Mouse (Mus musculus): ENCODE measurements at regions not wholly inside any gene's neighbourhood (a gene's known extent, or its start where the extent isn't known, plus 50 kb on each side); places are given as distances from the start of the nearest gene placed in this dataset.
A peak's percentile ranks its signal among the peaks of the same experiment; 100 is the strongest.

DNA sequence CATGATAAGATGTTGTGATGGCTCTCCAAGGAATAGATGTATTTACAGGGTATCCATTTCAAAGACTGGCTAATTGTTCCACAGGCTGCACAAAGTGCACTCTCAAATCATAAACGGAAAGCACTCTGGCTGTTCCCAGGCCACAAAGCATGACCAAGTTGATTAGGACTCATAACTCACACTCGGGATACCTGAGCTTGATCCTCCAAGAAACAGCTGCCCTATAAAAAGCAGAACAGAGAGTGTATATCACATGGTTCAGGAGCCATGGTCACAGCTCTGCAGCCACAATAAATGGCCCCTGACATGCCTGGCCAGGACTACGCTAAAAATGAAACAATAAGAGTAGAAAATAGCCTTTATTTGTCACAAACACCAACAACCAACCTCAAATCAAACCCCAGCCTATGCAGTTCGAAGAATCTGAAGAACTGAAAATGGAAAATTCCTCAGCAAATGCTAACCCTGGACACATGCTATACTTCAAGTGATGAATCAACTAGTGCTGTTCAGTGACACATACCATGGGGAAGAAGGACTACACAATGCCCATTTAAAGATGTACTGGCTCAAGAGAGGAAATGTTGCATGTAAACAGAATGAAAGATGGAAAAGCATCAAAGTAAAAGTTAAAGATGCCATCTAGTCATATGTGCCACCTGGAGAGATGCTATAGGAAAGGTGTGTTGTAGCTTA, 473.5 kb downstream of the Gsdmc2 start:
- DNase-seq (ENCODE audit: low spot score), result no peak

DNA sequence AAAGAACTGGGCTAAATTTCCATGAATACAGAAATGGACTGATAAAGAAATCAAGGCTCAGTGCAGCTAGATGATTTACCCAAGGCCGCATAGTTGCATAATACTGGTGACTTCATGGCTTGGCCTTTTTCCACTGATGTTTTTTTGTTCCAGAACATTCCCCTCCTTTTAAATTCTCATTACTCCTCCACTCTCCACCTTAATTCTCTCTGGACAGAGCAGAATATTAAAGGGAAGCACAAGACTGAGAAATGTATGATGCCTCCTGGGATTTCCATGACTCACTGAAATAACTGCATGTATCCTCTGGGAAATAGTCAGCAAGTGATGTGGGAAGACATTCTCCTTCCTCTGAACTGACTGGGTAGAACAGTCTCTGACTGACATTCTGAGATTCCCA, 480.5 kb downstream of the Gsdmc2 start:
- DNase-seq (ENCODE audit: low spot score), result no peak

DNA sequence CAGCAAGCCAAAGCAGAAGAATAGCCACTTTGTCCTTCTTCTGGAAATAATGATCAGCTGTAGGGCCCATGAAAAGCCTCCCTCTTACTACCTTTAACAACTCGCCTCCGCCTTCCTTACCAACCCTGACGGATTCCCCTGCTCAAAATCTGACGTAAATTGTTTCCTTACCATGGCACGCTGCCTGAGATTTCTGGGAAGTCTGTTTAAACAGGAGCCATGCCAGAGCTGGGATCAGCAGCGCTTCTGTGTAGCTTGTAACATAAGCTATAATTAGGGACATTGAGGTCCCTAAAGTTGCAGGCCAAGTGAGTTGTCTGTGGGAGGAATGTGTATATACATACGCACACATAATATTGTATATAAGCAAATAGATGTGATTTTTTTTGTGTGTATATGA, 484.6 kb downstream of the Gsdmc2 start:
- DNase-seq (ENCODE audit: low spot score), result no peak

DNA sequence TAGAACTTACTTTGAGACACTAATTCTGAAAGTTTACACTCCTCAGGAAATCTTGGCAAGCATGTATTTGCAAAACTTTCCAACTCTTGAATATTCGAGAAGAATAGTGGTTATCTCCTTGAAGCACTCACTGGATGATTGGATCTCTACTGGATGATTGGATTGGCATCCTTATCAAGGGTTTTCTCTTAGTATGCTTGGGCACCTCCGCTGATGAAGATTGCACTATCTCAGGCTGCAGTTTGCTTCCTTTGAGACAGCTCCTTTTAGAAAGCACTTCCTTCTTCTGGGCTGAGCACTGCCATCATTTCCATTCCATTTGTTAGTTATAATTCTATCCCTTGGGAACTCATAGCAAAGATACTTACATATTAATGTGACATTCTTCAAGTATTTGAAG, 503.2 kb downstream of the Gsdmc2 start:
- DNase-seq (ENCODE audit: low spot score), result no peak

DNA sequence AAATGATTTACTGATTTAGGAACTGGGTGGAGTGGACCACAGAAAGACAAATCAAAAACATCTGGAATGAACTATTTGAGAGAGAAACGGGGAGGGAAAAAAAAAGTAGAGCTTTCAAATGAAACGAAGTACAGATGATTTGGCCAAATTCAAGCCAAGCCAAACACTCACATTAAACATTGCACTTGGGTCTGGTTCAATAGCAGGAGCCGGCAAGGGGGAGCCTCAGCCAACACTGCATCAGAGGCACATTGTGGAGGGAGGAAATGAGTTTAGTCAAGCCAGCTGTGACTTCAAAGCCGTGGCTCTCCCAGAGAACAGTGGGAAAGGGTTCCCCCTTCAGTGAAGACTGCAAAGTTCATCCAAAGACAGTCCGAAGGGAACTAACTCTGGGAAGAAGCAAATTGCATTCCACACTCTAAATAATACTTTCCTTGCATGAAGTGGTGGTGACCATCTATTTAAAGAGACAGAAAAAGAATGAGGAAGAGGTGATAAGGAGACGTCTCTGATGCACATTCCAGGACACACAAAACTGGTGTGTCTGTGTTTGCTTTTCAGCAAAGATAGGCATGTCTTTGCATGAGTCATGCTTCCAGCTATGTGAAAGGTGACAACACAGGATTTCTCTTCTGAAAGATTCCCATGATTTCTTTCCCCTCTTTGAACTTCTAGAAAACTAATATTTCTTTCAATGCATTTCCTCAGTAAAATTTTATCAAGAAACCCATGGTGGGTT, 504.5 kb downstream of the Gsdmc2 start:
- peak; percentile 6 for DNase-seq (ENCODE audit: low spot score)

DNA sequence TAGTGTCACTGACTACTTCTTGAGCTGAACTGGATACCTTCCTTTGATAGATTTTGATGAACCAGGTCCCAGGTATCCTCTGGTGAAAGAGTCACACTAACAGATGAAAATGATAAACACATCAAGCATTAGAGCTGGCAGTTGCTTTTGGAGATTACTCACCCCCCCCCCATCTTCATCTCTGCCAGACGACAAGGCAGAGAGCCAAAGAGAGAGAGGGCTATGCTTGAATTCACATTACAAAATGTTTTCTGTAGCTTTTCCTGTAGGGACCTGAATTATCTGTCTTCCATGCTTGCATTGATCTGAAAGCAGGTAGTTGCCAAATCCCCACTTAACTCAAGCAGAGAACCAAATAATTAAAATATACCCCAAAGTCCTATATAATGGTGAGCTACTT, 525.3 kb downstream of the Gsdmc2 start:
- DNase-seq (ENCODE audit: low spot score), result no peak

DNA sequence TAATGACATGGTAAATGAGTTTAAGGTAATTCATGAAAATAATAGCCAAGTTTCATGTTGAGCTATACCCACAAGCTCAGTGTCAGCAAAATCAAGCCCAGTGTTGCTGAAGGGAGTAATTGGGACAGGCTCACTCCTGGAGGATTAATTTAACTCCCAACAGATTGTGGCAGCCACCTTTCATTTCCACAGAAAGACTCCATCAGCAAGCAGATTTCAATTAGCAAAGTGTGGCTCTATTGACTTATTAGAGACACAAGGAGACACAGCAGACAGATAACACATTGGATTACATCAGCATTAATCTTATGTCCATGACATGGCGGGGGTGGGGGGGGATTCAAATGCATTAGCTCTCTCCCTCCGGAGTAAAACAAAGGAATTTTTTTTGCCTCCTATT, 534.6 kb downstream of the Gsdmc2 start:
- DNase-seq (ENCODE audit: low spot score), result peak; percentile 49

DNA sequence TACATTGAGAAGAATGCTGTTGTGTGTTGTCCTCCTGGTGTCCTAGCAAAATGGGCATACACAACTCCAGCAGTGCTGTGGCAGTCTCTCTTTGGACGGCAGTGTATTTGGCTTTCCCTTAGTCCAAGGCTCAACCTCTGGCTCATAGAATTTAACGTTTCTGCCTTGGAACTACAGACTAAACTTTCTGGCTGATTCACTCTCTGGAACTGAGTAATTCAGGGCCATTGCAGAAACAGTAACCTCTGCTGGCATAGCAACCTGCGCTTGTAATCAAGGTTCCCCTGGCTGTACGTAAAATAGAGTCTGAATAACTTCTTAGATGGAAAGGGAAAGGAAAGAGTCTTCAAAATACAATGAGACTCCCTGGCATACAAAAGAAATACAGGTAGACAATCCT, 545.7 kb downstream of the Gsdmc2 start:
- DNase-seq (ENCODE audit: low spot score), result no peak

DNA sequence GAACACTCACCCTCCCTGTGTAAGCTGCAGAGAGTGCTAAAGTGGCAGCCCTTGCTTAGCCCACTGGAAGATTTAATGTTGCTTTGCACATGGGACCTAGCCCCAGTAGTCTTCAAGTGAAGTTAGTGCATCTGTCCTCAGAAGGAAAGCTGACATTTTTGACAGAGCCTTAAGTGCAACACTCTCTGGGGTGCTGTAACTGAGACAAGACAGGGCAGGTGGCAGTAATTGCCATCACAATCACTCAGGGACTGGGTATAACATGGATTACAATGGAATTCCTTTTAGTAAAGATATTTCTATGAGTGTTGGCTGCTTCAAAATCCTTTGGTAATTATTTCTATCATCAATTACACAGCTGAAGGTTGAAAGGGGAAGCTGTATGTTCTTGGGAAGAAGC, 556.4 kb downstream of the Gsdmc2 start:
- no peak for DNase-seq (ENCODE audit: low spot score)

DNA sequence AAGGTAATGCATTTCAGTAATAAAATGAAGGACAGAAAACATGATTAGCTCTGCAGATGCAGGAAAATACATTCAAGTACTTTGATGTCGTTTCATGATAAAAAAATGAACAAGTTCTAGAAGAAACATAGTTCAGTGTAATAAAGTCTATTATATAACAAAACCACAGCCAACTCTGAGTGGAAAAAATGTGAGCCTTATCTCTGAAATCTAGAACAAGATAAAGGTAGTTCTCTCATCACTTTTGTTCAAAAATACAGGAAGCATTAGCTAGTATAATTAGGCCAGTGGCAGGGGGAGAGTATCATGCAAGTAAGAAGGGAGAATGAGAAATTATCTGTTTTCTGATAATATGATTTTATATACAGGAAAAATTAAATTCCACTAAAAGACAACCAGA, 559.0 kb downstream of the Gsdmc2 start:
- no peak for DNase-seq (ENCODE audit: low spot score)

DNA sequence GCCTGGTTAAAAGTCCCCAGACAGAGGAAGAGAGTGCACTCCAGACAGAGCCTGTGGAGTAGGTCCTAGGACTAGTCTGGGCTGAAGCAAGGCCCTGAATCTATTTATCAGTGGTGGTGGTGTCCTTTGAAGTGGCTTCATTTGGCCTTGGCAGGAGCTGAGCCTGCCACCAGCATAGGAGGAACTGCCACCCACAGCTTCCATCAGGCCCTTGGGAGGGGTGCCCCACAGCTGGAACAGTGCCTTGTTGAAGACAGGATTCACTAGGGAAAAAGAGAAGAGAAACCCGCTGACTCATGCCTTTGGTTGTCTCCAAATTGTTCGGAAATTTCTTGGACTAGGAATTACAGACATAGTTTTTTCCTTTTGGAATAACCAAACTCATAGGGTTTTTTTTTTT, 574.6 kb downstream of the Gsdmc2 start:
- no peak for DNase-seq (ENCODE audit: low spot score)

DNA sequence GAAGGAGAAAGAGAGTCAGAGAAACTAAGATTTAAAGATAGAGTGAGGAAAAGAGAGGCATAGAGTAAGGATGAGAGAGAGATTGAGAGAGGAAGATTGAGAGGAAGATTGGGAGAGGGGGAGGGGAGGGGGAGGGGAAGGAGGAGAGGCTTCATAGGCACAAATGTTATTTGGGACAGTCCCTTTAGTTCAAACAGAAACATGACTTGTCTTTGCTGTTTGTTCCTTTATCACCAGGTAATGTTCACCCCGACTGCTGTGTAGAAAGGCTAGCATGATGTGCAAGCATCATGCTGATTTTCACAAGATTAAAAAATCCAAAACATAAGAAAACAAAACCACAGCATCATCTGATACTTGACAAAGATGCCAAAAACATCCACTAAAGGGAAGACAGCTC, 579.1 kb downstream of the Gsdmc2 start:
- DNase-seq (ENCODE audit: low spot score), result no peak

DNA sequence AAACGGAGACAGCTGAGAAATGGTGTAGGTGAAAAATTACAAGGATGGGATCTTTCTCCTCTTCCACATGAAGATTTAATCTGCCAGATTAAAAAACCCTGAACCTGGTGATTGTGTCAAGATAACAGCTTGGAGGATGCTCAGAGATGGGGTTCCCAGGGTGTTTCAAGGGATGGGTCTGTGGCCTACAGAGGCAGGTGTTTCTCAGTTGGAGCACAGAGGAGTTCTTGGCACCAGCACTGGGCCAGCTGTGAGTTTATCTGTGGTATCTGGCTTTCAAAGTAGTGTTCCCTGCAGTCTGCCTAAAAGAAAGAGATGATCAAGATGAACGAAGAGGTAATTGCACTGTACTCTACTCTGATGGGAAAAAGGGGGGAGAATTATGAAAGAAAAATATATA, 589.2 kb downstream of the Gsdmc2 start:
- DNase-seq (ENCODE audit: low spot score), result no peak

DNA sequence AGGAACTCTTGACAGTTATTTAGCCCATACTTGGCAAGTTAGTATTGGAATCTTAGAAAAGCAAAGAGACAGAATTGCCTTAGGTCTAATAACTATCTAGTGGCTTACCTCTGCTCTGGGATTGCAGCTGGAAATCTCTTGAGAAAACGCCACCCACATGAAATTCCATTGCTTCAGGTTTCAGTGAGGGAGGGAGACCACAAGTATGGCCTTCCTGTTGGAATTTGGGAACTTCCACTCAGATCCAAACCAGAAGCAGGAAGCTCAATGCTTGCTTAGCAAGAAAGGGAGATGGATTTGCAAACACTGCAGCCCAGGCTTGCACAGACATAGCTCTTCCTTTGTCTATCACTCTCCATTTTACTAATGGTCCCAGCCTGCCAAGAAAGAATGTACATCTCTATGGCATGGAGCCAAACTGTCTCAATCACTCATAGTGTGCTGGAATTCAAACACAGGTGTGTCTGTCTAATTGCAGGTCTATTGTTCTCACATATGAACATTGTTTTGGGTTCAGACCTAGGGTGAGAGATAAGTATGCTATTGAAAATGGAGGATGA, 592.1 kb downstream of the Gsdmc2 start:
- no peak for DNase-seq (ENCODE audit: low spot score)

DNA sequence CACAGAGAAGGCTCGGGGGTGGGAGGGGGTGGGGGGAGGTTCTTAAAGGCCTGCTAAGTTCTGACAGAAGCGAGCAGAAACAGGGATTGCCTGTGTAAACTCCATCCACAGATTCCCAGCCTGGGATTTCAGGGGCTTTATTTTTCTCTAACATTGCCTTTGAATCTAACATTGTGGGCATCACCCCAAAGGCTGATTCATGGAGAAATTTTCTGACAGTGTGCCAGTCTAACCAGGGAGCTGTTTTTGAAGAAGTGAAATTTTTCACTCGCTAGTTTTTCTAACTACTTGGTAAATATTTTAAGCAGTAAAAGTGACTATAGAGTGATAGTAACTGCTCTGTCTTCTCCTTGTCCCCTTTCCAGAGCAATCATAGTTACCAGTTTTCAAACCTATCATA, 606.4 kb downstream of the Gsdmc2 start:
- DNase-seq (ENCODE audit: low spot score), result no peak

DNA sequence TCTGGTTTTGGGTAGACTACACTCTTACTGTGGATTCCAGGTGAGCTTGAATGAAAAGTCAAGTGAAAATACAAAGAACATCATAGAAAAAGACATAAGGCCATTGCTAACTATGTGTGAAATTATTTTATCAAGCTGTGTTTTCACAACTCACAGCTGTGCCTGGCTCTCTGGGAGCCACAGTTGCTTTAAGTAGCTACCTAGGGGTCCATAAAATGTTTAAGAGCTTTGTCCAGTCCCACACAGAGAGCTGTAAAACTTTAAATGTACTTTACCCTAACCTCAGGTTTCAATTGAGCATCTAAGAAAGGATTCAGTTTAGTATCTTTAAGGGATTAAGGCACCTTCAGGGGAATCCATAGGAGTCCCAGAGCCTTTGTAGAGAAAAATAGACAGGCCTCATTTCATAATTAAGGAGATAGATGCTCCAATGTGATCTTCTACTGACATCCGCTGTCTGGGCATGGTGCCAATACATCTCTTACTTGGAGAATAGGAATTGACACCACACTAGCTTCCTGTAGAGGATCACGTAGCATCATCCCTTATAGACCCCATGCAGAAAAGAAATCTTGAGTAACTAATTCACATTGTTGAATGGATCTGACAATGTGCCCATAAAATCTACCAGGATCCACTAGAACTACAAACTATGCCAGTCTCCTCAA, 626.5 kb downstream of the Gsdmc2 start:
- DNase-seq (ENCODE audit: low spot score), result no peak

DNA sequence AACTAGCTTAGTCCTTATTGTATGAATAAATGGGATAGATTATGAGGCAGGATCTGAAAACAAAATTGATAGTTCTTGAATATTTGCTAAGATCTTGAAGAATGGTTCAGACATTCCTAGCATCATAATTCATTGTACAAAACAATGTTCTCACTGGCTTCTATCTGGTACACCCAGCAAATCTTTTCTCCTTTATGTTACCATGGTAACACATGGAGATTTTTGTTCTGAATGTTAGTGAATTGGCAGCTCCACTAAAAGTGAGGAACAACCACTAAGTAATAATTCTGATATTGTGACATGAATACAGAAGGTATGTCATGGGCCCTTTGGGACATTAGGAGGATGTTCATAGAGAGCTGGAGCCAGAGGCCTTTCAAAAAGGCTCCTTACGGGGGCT, 639.8 kb downstream of the Gsdmc2 start:
- no peak for DNase-seq (ENCODE audit: low spot score)

DNA sequence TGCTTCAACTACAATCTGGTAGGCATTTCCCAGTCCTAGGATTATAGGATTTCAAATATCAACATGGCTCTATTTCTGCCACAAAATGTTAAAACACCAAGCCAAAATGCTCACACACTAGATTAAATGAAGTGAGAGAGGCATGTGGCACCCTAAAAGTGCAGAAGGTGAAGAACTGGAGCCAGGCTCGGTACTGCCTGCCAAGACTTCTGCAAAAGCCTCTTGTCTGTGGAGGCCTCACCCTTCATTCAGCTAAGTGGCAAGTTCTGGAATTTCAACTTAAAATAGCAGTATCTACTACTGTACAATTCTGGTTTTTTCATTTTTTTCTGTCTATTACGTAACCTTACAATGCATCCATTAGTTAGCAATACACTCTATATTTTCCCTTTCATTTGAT, 649.9 kb downstream of the Gsdmc2 start:
- no peak for DNase-seq (ENCODE audit: low spot score)

DNA sequence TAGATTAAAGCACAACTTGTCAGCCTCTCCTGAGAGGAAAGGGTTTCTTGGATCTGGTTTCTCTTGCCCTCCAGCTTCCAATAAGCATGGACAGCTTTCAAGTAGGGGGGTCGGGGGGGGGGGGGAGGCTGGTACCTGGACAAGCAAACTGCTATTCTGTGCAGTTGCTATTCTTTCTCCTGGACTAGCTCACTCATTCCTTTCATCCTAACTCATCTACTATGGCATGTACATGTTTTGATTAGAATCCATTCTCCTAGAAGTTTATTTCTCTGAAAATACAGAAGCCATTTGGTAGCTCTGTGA, 650.5 kb downstream of the Gsdmc2 start:
- no peak for DNase-seq (ENCODE audit: low spot score)

DNA sequence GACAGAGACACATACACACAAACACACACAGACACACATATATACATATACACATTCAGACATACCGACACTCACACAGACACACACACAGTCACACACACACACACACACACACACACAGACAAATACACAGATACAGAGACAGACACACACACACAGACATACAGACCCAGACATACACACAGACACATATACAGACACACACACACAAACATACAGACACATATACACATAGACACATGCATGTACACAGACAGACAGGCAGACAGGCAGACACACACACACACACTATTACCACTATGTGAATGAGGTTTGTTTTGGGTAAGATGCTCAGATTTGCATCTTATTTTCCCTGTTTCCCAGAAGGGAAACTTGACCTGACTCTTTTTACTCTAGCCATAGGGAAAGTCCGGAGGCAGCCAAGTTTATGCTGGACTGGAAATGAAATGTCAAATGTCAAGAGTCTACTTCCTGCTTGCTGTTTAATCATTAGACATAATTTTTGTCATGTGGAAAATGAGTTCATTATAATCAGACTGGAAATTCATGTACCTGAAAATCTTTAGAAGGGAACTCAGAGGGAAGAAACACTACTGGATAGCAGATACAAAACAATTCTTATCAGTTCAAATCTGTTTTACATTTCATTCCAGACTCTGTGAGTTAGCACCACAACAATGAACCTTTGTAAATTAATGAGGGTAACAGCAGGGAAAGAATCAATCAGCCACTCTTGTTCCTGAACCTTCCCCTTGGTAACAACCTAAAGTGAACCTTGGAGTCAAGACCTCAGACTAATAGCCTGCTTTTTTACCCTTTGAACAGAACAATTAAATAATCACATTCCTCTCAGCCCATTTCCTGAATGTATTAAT, 651.1 kb downstream of the Gsdmc2 start:
- peak; percentile 44 for DNase-seq (ENCODE audit: low spot score)

DNA sequence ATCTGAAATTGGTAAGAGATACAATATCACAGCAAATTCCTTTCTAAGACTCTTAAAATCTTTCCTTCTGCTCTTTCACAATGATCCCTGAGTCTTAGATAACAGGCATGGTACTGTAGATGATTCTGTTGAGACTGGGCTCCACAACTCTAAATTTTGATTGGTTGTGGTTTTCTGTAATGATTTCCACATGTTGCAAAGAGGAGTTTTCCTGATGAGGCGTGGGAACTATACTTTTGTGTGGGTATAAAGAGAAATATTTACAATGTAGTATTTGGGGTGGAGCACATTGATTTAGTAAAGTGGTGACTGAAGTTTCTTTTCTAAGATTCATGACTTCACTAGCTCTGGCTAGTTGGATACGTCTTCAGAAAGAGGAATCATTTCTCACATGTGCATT, 653.2 kb downstream of the Gsdmc2 start:
- DNase-seq (ENCODE audit: low spot score), result no peak

DNA sequence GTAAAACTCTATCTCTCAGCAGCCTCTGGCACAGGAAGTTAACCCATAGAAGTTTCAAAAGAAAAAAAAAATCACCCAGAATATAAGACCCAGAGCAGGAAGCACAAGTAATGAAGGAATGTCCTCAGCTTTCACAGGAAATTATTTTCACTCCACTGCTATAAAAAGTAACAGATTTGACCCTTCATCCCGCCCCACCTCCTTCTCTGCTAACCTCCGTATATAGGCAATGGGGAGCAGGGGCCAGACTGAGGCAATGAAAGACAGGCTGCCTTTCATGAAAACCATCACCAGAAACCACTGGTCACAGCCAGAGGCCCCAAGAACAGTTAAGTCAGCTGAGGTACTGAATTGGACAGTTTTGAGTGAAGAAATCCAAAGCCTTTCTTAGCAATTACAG, 654.9 kb downstream of the Gsdmc2 start:
- DNase-seq (ENCODE audit: low spot score), result no peak

Measured in retina, embryonic 14.5 days (tissue).